Mouse (Mus musculus) MEL (cell line): ENCODE results near the gene Aste1. TPM values are rescaled to one million over a fixed set of nuclear protein-coding genes. Genes with fewer than 3 reads are reported as not detected.

Experiments used
- DNase-seq: peaks from one replicate; pipeline ENCODE4 v3.0.0; 2011; ENCODE audit warnings: low read depth, low spot score
- H3K27ac ChIP-seq: 2 replicates; pipeline ENCODE4 v1.5.1; 2012; ENCODE audit warnings: low read depth, mild to moderate bottlenecking, control low read depth, low read length, moderate library complexity; ENCODE audit not compliant: control insufficient read depth
- H3K27me3 ChIP-seq, 2 experiments: fragments of 150-350 bp in 1 of 2; sonication (generic) in 1 of 2; 2 replicates each; pipeline ENCODE4 v1.6.1; 2012; ENCODE audit warnings: low read length in 2 of 2, mild to moderate bottlenecking in 2 of 2, improper control_type of control experiment in 1 of 2, moderate library complexity in 1 of 2; ENCODE audit not compliant: insufficient read depth in 2 of 2, control insufficient read depth in 1 of 2
- H3K36me3 ChIP-seq, 2 experiments: 2 replicates each; pipeline ENCODE4 v1.6.1; 2012 to 2014; ENCODE audit warnings: low read length in 2 of 2, improper control_type of control experiment in 1 of 2, inconsistent platforms in 1 of 2, mild to moderate bottlenecking in 1 of 2; ENCODE audit not compliant: insufficient read depth in 2 of 2, control insufficient read depth in 1 of 2
- H3K4me1 ChIP-seq, 2 experiments: fragments of 150-350 bp in 1 of 2; sonication (generic) in 1 of 2; 2 replicates each; pipeline ENCODE4 v1.6.1; 2012; ENCODE audit warnings: low read length in 2 of 2, improper control_type of control experiment in 1 of 2, mild to moderate bottlenecking in 1 of 2; ENCODE audit not compliant: insufficient read depth in 2 of 2, control insufficient read depth in 1 of 2
- H3K4me3 ChIP-seq, 2 experiments: fragments of 150-350 bp in 1 of 2; sonication (generic) in 1 of 2; 2 replicates each; pipeline ENCODE4 v1.5.1; 2012; ENCODE audit warnings: low read depth in 2 of 2, low read length in 2 of 2, mild to moderate bottlenecking in 2 of 2, moderate library complexity in 2 of 2, control low read depth in 1 of 2, improper control_type of control experiment in 1 of 2; ENCODE audit not compliant: control insufficient read depth in 1 of 2, insufficient read depth in 1 of 2
- H3K79me2 ChIP-seq: 2 replicates; pipeline ENCODE4 v1.6.1; 2012; ENCODE audit warnings: mild to moderate bottlenecking, low read length, moderate library complexity; ENCODE audit not compliant: control insufficient read depth, poor library complexity, insufficient read depth
- H3K9ac ChIP-seq: 2 replicates; pipeline ENCODE4 v1.6.1; 2012; ENCODE audit warnings: low read depth, mild to moderate bottlenecking, control low read depth, low read length, moderate library complexity; ENCODE audit not compliant: control insufficient read depth, poor library complexity, severe bottlenecking
- H3K9me3 ChIP-seq: fragments of 150-350 bp; sonication (generic); replicated peaks from 2 replicates; pipeline ENCODE4 v1.6.1; 2012; ENCODE audit warnings: mild to moderate bottlenecking, low read length, improper control_type of control experiment, moderate library complexity; ENCODE audit not compliant: insufficient read depth
- CHD2 ChIP-seq: IDR thresholded peaks from 2 replicates; pipeline ENCODE4 v1.6.1; 2011; ENCODE audit warnings: low read length, improper control_type of control experiment
- CTCF ChIP-seq, 3 experiments: IDR thresholded peaks in 2 of 3; conservative IDR thresholded peaks in 1 of 3; 2 replicates each; pipeline ENCODE4 v1.5.1; 2011 to 2012; ENCODE audit warnings: low read length in 3 of 3, low read depth in 2 of 3, mild to moderate bottlenecking in 2 of 3, improper control_type of control experiment in 1 of 3, inconsistent platforms in 1 of 3, mixed read lengths in 1 of 3, moderate library complexity in 1 of 3; ENCODE audit not compliant: control insufficient read depth in 1 of 3, insufficient read depth in 1 of 3, poor library complexity in 1 of 3, severe bottlenecking in 1 of 3
- ETS1 ChIP-seq: IDR thresholded peaks from 2 replicates; pipeline ENCODE4 v1.6.1; 2012; ENCODE audit warnings: low read depth, mild to moderate bottlenecking, inconsistent platforms, low read length, improper control_type of control experiment, moderate library complexity
- GATA1 ChIP-seq: IDR thresholded peaks from 2 replicates; pipeline ENCODE4 v1.6.1; 2011; ENCODE audit warnings: low read depth, low read length, improper control_type of control experiment
- HCFC1 ChIP-seq: IDR thresholded peaks from 2 replicates; pipeline ENCODE4 v1.6.1; 2012; ENCODE audit warnings: low read depth, mild to moderate bottlenecking, inconsistent platforms, low read length, improper control_type of control experiment, moderate library complexity
- JUND ChIP-seq: IDR thresholded peaks from 2 replicates; pipeline ENCODE4 v1.6.1; 2011; ENCODE audit warnings: low read depth, mild to moderate bottlenecking, improper control_type of control experiment, low read length
- MAFK ChIP-seq: IDR thresholded peaks from 2 replicates; pipeline ENCODE4 v1.6.1; 2011; ENCODE audit warnings: low read depth, mild to moderate bottlenecking, low read length, improper control_type of control experiment, borderline replicate concordance
- MAX ChIP-seq: IDR thresholded peaks from 2 replicates; pipeline ENCODE4 v1.6.1; 2011; ENCODE audit warnings: low read length, improper control_type of control experiment
- MAZ ChIP-seq: IDR thresholded peaks from 2 replicates; pipeline ENCODE4 v1.6.1; 2012; ENCODE audit warnings: low read depth, mild to moderate bottlenecking, inconsistent platforms, low read length, improper control_type of control experiment
- MYB ChIP-seq: IDR thresholded peaks from 2 replicates; pipeline ENCODE4 v1.6.1; 2011; ENCODE audit warnings: mild to moderate bottlenecking, low read depth, low read length, improper control_type of control experiment
- NELFE ChIP-seq: IDR thresholded peaks from 2 replicates; pipeline ENCODE4 v1.6.1; 2011; ENCODE audit warnings: low read depth, low read length, improper control_type of control experiment
- POLR2A ChIP-seq, 2 experiments: IDR thresholded peaks; 2 replicates each; pipeline ENCODE4 v1.6.1; 2011 to 2012; ENCODE audit warnings: low read length in 2 of 2, mild to moderate bottlenecking in 2 of 2, control low read depth in 1 of 2, improper control_type of control experiment in 1 of 2, low read depth in 1 of 2, moderate library complexity in 1 of 2; ENCODE audit not compliant: control insufficient read depth in 1 of 2, insufficient read depth in 1 of 2, poor library complexity in 1 of 2
- POLR2AphosphoS5 ChIP-seq: IDR thresholded peaks from 2 replicates; pipeline ENCODE4 v1.6.1; 2012; ENCODE audit warnings: low read depth, borderline replicate concordance, mild to moderate bottlenecking, inconsistent platforms, low read length, moderate library complexity, mixed read lengths
- RCOR1 ChIP-seq: IDR thresholded peaks from 2 replicates; pipeline ENCODE4 v1.6.1; 2012; ENCODE audit warnings: low read depth, mild to moderate bottlenecking, inconsistent platforms, low read length, improper control_type of control experiment
- SIN3A ChIP-seq: IDR thresholded peaks from 2 replicates; pipeline ENCODE4 v1.6.1; 2012; ENCODE audit warnings: low read length, improper control_type of control experiment, inconsistent platforms
- SMC3 ChIP-seq: IDR thresholded peaks from 2 replicates; pipeline ENCODE4 v1.6.1; 2011; ENCODE audit warnings: low read depth, low read length, improper control_type of control experiment
- TAL1 ChIP-seq: IDR thresholded peaks from 2 replicates; pipeline ENCODE4 v1.6.1; 2012; ENCODE audit warnings: mild to moderate bottlenecking, inconsistent platforms, low read length, moderate library complexity, mixed read lengths
- TBP ChIP-seq: IDR thresholded peaks from 2 replicates; pipeline ENCODE4 v1.8.0; 2011; ENCODE audit warnings: low read depth, low read length, improper control_type of control experiment
- ZKSCAN1 ChIP-seq: IDR thresholded peaks from 2 replicates; pipeline ENCODE4 v1.6.1; 2012; ENCODE audit warnings: low read depth, mild to moderate bottlenecking, inconsistent platforms, low read length, improper control_type of control experiment, moderate library complexity
- ZMIZ1 ChIP-seq: IDR thresholded peaks from 2 replicates; pipeline ENCODE4 v1.6.1; 2012; ENCODE audit warnings: low read depth, mild to moderate bottlenecking, inconsistent platforms, low read length, improper control_type of control experiment, moderate library complexity
- ZNF384 ChIP-seq: IDR thresholded peaks from 2 replicates; pipeline ENCODE4 v1.6.1; 2012; ENCODE audit warnings: low read depth, mild to moderate bottlenecking, inconsistent platforms, low read length, improper control_type of control experiment
- polyA plus RNA-seq, 2 experiments: library from polyadenylated mRNA; stranded (reverse) in 1 of 2; unstranded in 1 of 2; fragments of >175 nt in 1 of 2; fragments of >200 nt in 1 of 2; gene quantifications; 2 replicates each; pipeline versions ENCODE4 v1.2.1 to v1.2.4; 2012; ENCODE audit warnings: low replicate concordance in 2 of 2, low read depth in 1 of 2; ENCODE audit not compliant: insufficient read length in 2 of 2, insufficient read depth in 1 of 2, missing spikeins in 1 of 2
- total RNA-seq: library from RNA; depleted of rRNA; stranded (reverse); fragments of 300-350 nt; gene quantifications from 2 replicates; pipeline ENCODE4 v1.2.3, GENCODE M21; 2012

Aste1 gene
- total and polyA plus RNA-seq, 3 experiments = 11.9 to 14.2 TPM; not detected in 1

- TF ChIP-seq CTCF (IDR thresholded peaks at IDR 0.05 in 2 of 3, conservative IDR thresholded peaks at IDR 0.05 in 1 of 3; ENCODE audit: control insufficient read depth in 1 of 3, insufficient read depth in 1 of 3, low read depth in 2 of 3, low read length in 3 of 3, poor library complexity in 1 of 3, severe bottlenecking in 1 of 3) (no peak), GATA1 (no peak)
These were observed 33.0 kb upstream of the Aste1 start (continued) for GRCm38 (mm10) chr9:105362181-105362580.

DNA sequence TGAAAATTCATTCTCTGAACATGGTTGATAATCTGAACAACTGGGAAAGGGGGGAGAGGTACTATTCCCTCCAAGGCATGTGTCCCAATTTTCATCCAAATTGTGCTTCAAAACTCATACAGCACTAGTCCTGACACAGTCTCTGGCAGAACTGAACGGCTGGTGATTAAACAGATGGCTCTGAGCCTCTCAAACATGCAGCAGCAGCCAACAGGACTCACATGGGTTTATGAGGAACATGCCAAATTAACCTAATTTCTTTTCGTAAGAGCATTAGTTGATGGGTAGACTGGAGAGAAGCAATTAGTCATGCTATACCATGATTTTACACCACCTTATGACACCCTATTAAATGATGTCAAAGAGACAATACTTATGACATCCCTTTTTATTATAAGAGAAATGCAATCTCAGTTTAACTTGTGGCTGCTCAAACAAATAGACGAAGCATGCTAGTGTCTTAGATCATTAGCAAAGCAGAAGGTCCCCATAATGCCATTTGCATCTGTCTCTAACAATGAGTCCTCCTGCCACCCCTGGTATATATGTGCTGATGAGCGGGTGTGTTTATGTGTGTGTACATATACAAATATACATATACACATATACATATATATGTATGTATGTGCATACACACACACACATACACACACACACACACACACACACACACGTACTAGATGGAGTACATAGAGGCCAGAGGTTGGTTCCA, 31.5 kb upstream of the Aste1 start:
- H3K9ac ChIP-seq = no peak overlapping the region
- no peaks in the 10 kb centered on the region for H3K36me3 ChIP-seq
- no peaks in the 10 kb centered on the region for H3K9me3 ChIP-seq
- no peak for TF ChIP-seq ZMIZ1
- no peak for TF ChIP-seq SMC3
- no peak for TF ChIP-seq MAFK
- TF ChIP-seq NELFE = no peak
- no peak for TF ChIP-seq HCFC1
- TF ChIP-seq MAZ = no peak
- no peak for TF ChIP-seq TBP
- TF ChIP-seq ETS1 = no peak
- no peak for TF ChIP-seq MAX
- TF ChIP-seq ZKSCAN1 = no peak
- TF ChIP-seq ZNF384 = no peak
- no peak for TF ChIP-seq POLR2AphosphoS5
- TF ChIP-seq RCOR1 = no peak
- TF ChIP-seq CHD2 = no peak
- TF ChIP-seq POLR2A (IDR thresholded peaks at IDR 0.05; ENCODE audit: control insufficient read depth in 1 of 2, insufficient read depth in 1 of 2, low read depth in 1 of 2, low read length in 2 of 2, poor library complexity in 1 of 2) = no peak
- no peak for TF ChIP-seq CTCF (IDR thresholded peaks at IDR 0.05 in 2 of 3, conservative IDR thresholded peaks at IDR 0.05 in 1 of 3; ENCODE audit: control insufficient read depth in 1 of 3, insufficient read depth in 1 of 3, low read depth in 2 of 3, low read length in 3 of 3, poor library complexity in 1 of 3, severe bottlenecking in 1 of 3)
- no peak for TF ChIP-seq TAL1
- no peak for TF ChIP-seq SIN3A
- TF ChIP-seq JUND = no peak
- no peak for TF ChIP-seq MYB
- no peaks in the 10 kb centered on the region for H3K4me1 ChIP-seq
- DNase-seq = no peak
- no peak overlapping the region for H3K27ac ChIP-seq
- H3K79me2 ChIP-seq = no peaks in the 10 kb centered on the region
- no peak overlapping the region for H3K4me3 ChIP-seq
- no peaks in the 10 kb centered on the region for H3K27me3 ChIP-seq
